Mouse (Mus musculus) kidney, adult 2 months (tissue): ENCODE data around the gene Gm9936. TPM values are rescaled to one million over a fixed set of nuclear protein-coding genes. Genes with fewer than 3 reads are reported as not detected.
A peak's percentile ranks its signal among the peaks of the same experiment; 100 is the strongest.

ENCODE experiments used
- DNase-seq: peaks from one replicate; pipeline ENCODE4 v3.0.0; 2021
- H3K27ac ChIP-seq: fragments of 200-500 bp; 2 replicates; pipeline ENCODE4 v1.5.1; 2012; ENCODE audit warnings: low read depth, low read length, control low read depth, inconsistent platforms; ENCODE audit not compliant: insufficient read depth
- H3K27me3 ChIP-seq: fragments of 200-500 bp; replicated peaks from 2 replicates; pipeline ENCODE4 v1.6.1; 2012; ENCODE audit warnings: mild to moderate bottlenecking, moderate library complexity, low read length, inconsistent platforms; ENCODE audit not compliant: control insufficient read depth, insufficient read depth
- H3K36me3 ChIP-seq: fragments of 200-500 bp; 2 replicates; pipeline ENCODE4 v1.6.1; 2012; ENCODE audit warnings: mild to moderate bottlenecking, moderate library complexity, low read length, inconsistent platforms; ENCODE audit not compliant: control insufficient read depth, insufficient read depth
- H3K4me1 ChIP-seq: fragments of 200-500 bp; 2 replicates; pipeline ENCODE4 v1.6.1; 2011; ENCODE audit warnings: low read length; ENCODE audit not compliant: control insufficient read depth, insufficient read depth
- H3K4me3 ChIP-seq: fragments of 200-500 bp; 2 replicates; pipeline ENCODE4 v1.5.1; 2011; ENCODE audit warnings: mild to moderate bottlenecking, low read depth, low read length, control low read depth; ENCODE audit not compliant: insufficient read depth
- CTCF ChIP-seq: fragments of 200-500 bp; conservative IDR thresholded peaks from 2 replicates; pipeline ENCODE4 v1.5.1; 2011; ENCODE audit warnings: low read depth, mild to moderate bottlenecking, control low read depth, low read length, moderate library complexity, mixed read lengths; ENCODE audit not compliant: insufficient read depth, insufficient read length
- POLR2A ChIP-seq: fragments of 200-500 bp; IDR thresholded peaks from one replicate; pipeline ENCODE4 v1.6.1; 2011; ENCODE audit warnings: low read depth, low read length, control low read depth
- WGBS: fragments of 180-500 bp; shearing (Covaris S2); methylation state at CpG from one replicate; pipeline ENCODE4 v1.1.7; 2018; 5-methylcytosine and 5-hydroxymethylcytosine counted together
- polyA plus RNA-seq: library from polyadenylated mRNA; depleted of rRNA; stranded (reverse); fragments of >200 nt; gene quantifications from 2 replicates; pipeline ENCODE4 v1.2.3, GENCODE M21; 2012

The Gm9936 gene
- polyA plus RNA-seq, 1 experiment = not detected

- Histone ChIP-seq H3K27me3 (no peaks in the 10 kb centered on the region), H3K4me3 (no peak overlapping the region), H3K36me3 (no peaks in the 10 kb centered on the region), H3K27ac (no peak overlapping the region), H3K4me1 (no peaks in the 10 kb centered on the region)
- 67% methylated on average over 6 of the region's 6 CpGs for WGBS
- DNase-seq = no peak
- TF ChIP-seq CTCF = no peak
- no peak for TF ChIP-seq POLR2A
Measured at GRCm38 (mm10) chr5:114816599-114816998, 41.9 kb downstream of the Gm9936 start.

- H3K4me3 ChIP-seq = peak overlapping the region; percentile 86
- peak overlapping the region; percentile 10; the same call in 1 of the 2 replicates for H3K27ac ChIP-seq
- H3K27me3 ChIP-seq = no peaks in the 10 kb centered on the region
- TF ChIP-seq POLR2A (peak; percentile 39), CTCF (no peak)
- no peaks in the 10 kb centered on the region for H3K4me1 ChIP-seq
- DNase-seq = peak; percentile 88
- H3K36me3 ChIP-seq = no peaks in the 10 kb centered on the region
- WGBS = 1% methylated on average over 50 of the region's 50 CpGs
Measured at GRCm38 (mm10) chr5:114813525-114814181, 44.8 kb downstream of the Gm9936 start.

GRCm38 (mm10) chr5:114809826-114810225, 48.7 kb downstream of the Gm9936 start:
- H3K4me3 ChIP-seq = no peak overlapping the region
- WGBS = 91% methylated on average over 5 of the region's 5 CpGs
- H3K4me1 ChIP-seq = no peaks in the 10 kb centered on the region
- H3K27me3 ChIP-seq = no peaks in the 10 kb centered on the region
- H3K36me3 ChIP-seq = no peaks in the 10 kb centered on the region
- no peak overlapping the region for H3K27ac ChIP-seq
- TF ChIP-seq POLR2A = no peak
- TF ChIP-seq CTCF = no peak
- no peak for DNase-seq

- Histone ChIP-seq H3K27me3 (no peaks in the 10 kb centered on the region), H3K27ac (no peak overlapping the region), H3K4me3 (no peak overlapping the region), H3K36me3 (peaks cover 1% of the 10 kb centered on the region; the same call in 1 of the 2 replicates), H3K4me1 (no peaks in the 10 kb centered on the region)
- TF ChIP-seq POLR2A (no peak), CTCF (no peak)
- 81% methylated on average over 10 of the region's 10 CpGs for WGBS
- DNase-seq = no peak
Measured at GRCm38 (mm10) chr5:114809181-114809756, 49.2 kb downstream of the Gm9936 start.

GRCm38 (mm10) chr5:114808385-114808784, 50.1 kb downstream of the Gm9936 start:
- Histone ChIP-seq H3K4me1 (no peaks in the 10 kb centered on the region), H3K27ac (no peak overlapping the region), H3K36me3 (peaks cover 2% of the 10 kb centered on the region; the same call in 1 of the 2 replicates), H3K4me3 (no peak overlapping the region), H3K27me3 (no peaks in the 10 kb centered on the region)
- TF ChIP-seq CTCF = no peak
- no peak for TF ChIP-seq POLR2A
- DNase-seq = no peak
- 69% methylated on average over 8 of the region's 8 CpGs for WGBS

- Histone ChIP-seq H3K4me3 (no peak overlapping the region), H3K27ac (no peak overlapping the region), H3K4me1 (no peaks in the 10 kb centered on the region), H3K27me3 (no peaks in the 10 kb centered on the region), H3K36me3 (peaks cover 2% of the 10 kb centered on the region; the same call in 1 of the 2 replicates)
- 78% methylated on average over 6 of the region's 6 CpGs for WGBS
- no peak for TF ChIP-seq CTCF
- TF ChIP-seq POLR2A = no peak
- no peak for DNase-seq
Measured at GRCm38 (mm10) chr5:114807893-114808292, 50.6 kb downstream of the Gm9936 start.

- TF ChIP-seq CTCF = no peak
- TF ChIP-seq POLR2A = no peak
- WGBS = 36% methylated on average over 8 of the region's 8 CpGs
- no peak overlapping the region for H3K27ac ChIP-seq
- H3K36me3 ChIP-seq = peaks cover 2% of the 10 kb centered on the region; the same call in 1 of the 2 replicates
- no peaks in the 10 kb centered on the region for H3K4me1 ChIP-seq
- no peak for DNase-seq
- no peaks in the 10 kb centered on the region for H3K27me3 ChIP-seq
- no peak overlapping the region for H3K4me3 ChIP-seq
Measured at GRCm38 (mm10) chr5:114807468-114807867, 51.0 kb downstream of the Gm9936 start.
